Mouse (Mus musculus): Measurements from ENCODE around the gene Ugt1a2.

Ugt1a2 gene

GRCm38 (mm10) chr1:88256886-88257663, 56.7 kb downstream of the Ugt1a2 start:
- DNase-seq (ENCODE audit: low read depth, low spot score), result no peak

GRCm38 (mm10) chr1:88257681-88258080, 57.3 kb downstream of the Ugt1a2 start:
- DNase-seq (ENCODE audit: low read depth, low spot score), result no peak

GRCm38 (mm10) chr1:88258361-88258760, 58.0 kb downstream of the Ugt1a2 start:
- DNase-seq (ENCODE audit: low read depth, low spot score), result no peak

GRCm38 (mm10) chr1:88258881-88259642, 58.7 kb downstream of the Ugt1a2 start:
- DNase-seq (ENCODE audit: low read depth, low spot score), result no peak

- DNase-seq (ENCODE audit: low read depth, low spot score), result no peak
Observed at GRCm38 (mm10) chr1:88259643-88260024, 59.2 kb downstream of the Ugt1a2 start.

GRCm38 (mm10) chr1:88260114-88260513, 59.7 kb downstream of the Ugt1a2 start:
- DNase-seq (ENCODE audit: low read depth, low spot score), result no peak

GRCm38 (mm10) chr1:88260604-88261377, 60.4 kb downstream of the Ugt1a2 start:
- DNase-seq (ENCODE audit: low read depth, low spot score), result no peak

GRCm38 (mm10) chr1:88261706-88262105, 61.3 kb downstream of the Ugt1a2 start:
- no peak for DNase-seq (ENCODE audit: low read depth, low spot score)

GRCm38 (mm10) chr1:88262255-88262654, 61.9 kb downstream of the Ugt1a2 start:
- DNase-seq (ENCODE audit: low read depth, low spot score), result peak; percentile 58

- no peak for DNase-seq (ENCODE audit: low read depth, low spot score)
Observed at GRCm38 (mm10) chr1:88262961-88263360, 62.6 kb downstream of the Ugt1a2 start.

- DNase-seq (ENCODE audit: low read depth, low spot score), result no peak
Observed at GRCm38 (mm10) chr1:88263778-88264177, 63.4 kb downstream of the Ugt1a2 start.

GRCm38 (mm10) chr1:88264237-88264868, 64.0 kb downstream of the Ugt1a2 start:
- DNase-seq (ENCODE audit: low read depth, low spot score), result no peak

GRCm38 (mm10) chr1:88264869-88265240, 64.5 kb downstream of the Ugt1a2 start:
- no peak for DNase-seq (ENCODE audit: low read depth, low spot score)

GRCm38 (mm10) chr1:88266123-88266522, 65.7 kb downstream of the Ugt1a2 start:
- DNase-seq (ENCODE audit: low read depth, low spot score), result no peak

- DNase-seq (ENCODE audit: low read depth, low spot score), result no peak
Observed at GRCm38 (mm10) chr1:88267489-88267888, 67.1 kb downstream of the Ugt1a2 start.

GRCm38 (mm10) chr1:88268070-88268469, 67.7 kb downstream of the Ugt1a2 start:
- DNase-seq (ENCODE audit: low read depth, low spot score), result no peak

Data from skeletal muscle tissue, adult 2 months (tissue).